Mouse (Mus musculus): ENCODE data around the gene Rnf225.

- no peak for TF ChIP-seq CTCF (IDR thresholded peaks at IDR 0.05; ENCODE audit: low read depth)
- TF ChIP-seq EP300 (IDR thresholded peaks at IDR 0.05; ENCODE audit: low read depth), result no peak
Measured at GRCm38 (mm10) chr7:12978931-12979722, 51.9 kb downstream of the Rnf225 start.
